Mouse (Mus musculus): ENCODE measurements around the gene Dnajc7.

Gene Dnajc7

GRCm38 (mm10) chr11:100579116-100579799 lies 40.7 kb downstream of the Dnajc7 start:
- no peak for DNase-seq

GRCm38 (mm10) chr11:100577852-100578599 lies 41.9 kb downstream of the Dnajc7 start:
- no peak for DNase-seq

- DNase-seq, result no peak
These were observed 43.7 kb downstream of the Dnajc7 start for GRCm38 (mm10) chr11:100576256-100576655.

GRCm38 (mm10) chr11:100575484-100575855 lies 44.5 kb downstream of the Dnajc7 start:
- no peak for DNase-seq

- DNase-seq, result peak; percentile 46 to 65
These were observed 45.1 kb downstream of the Dnajc7 start, which contains the start of gene Cnp for GRCm38 (mm10) chr11:100574708-100575483. Cnp (plus strand) TSS chr11:100574904.

GRCm38 (mm10) chr11:100574188-100574587 lies 45.8 kb downstream of the Dnajc7 start:
- DNase-seq, result no peak

- peak; percentile 31 to 34 for DNase-seq
These were observed 48.8 kb downstream of the Dnajc7 start for GRCm38 (mm10) chr11:100571202-100571567.

GRCm38 (mm10) chr11:100570430-100571201 lies 49.4 kb downstream of the Dnajc7 start:
- peak; percentile 67 to 85 for DNase-seq

GRCm38 (mm10) chr11:100569789-100570188 lies 50.2 kb downstream of the Dnajc7 start:
- no peak for DNase-seq

- DNase-seq, result no peak
These were observed 51.3 kb downstream of the Dnajc7 start for GRCm38 (mm10) chr11:100568692-100569091.

- no peak for DNase-seq
These were observed 52.1 kb downstream of the Dnajc7 start for GRCm38 (mm10) chr11:100567815-100568245.

- DNase-seq, result no peak
These were observed 52.7 kb downstream of the Dnajc7 start for GRCm38 (mm10) chr11:100567229-100567628.

GRCm38 (mm10) chr11:100564703-100565102 lies 55.3 kb downstream of the Dnajc7 start:
- DNase-seq, result no peak

GRCm38 (mm10) chr11:100564297-100564696 lies 55.7 kb downstream of the Dnajc7 start:
- no peak for DNase-seq

- no peak for DNase-seq
These were observed 58.2 kb downstream of the Dnajc7 start for GRCm38 (mm10) chr11:100561748-100562147.

GRCm38 (mm10) chr11:100559476-100559875 lies 60.5 kb downstream of the Dnajc7 start:
- no peak for DNase-seq

- DNase-seq, result no peak
These were observed 62.4 kb downstream of the Dnajc7 start for GRCm38 (mm10) chr11:100557563-100557962.

- peak; percentile 47 to 64 for DNase-seq
These were observed 64.4 kb downstream of the Dnajc7 start for GRCm38 (mm10) chr11:100555583-100555982.

GRCm38 (mm10) chr11:100552842-100553241 lies 67.1 kb downstream of the Dnajc7 start:
- DNase-seq, result no peak

GRCm38 (mm10) chr11:100550101-100550500 lies 69.9 kb downstream of the Dnajc7 start:
- no peak for DNase-seq

GRCm38 (mm10) chr11:100549466-100549865 lies 70.5 kb downstream of the Dnajc7 start:
- DNase-seq, result no peak

- DNase-seq, result no peak
These were observed 71.8 kb downstream of the Dnajc7 start for GRCm38 (mm10) chr11:100548141-100548540.

- no peak for DNase-seq
These were observed 73.0 kb downstream of the Dnajc7 start for GRCm38 (mm10) chr11:100546955-100547354.

Measured in cerebellum, postnatal 36 days (tissue).